Mouse (Mus musculus): ENCODE results near the gene Rnf121.

Rnf121 gene

GRCm38 (mm10) chr7:102065046-102065891, at the start of gene Rnf121, which contains the start of the genes Xndc1 and Xntrpc:
TSS of gene Rnf121 (minus strand) at chr7:102065469.
TSS of gene Xndc1 (plus strand) at chr7:102065511.
TSS of gene Xntrpc (plus strand) at chr7:102065713.
- DNase-seq = peak; percentile 95

GRCm38 (mm10) chr7:102113151-102113729, 48.0 kb upstream of the Rnf121 start:
- no peak for DNase-seq

GRCm38 (mm10) chr7:102109746-102110145, 44.5 kb upstream of the Rnf121 start:
- DNase-seq = no peak

- no peak for DNase-seq
These were observed 43.9 kb upstream of the Rnf121 start, which contains the start of gene Art5 for GRCm38 (mm10) chr7:102109171-102109570. TSS of gene Art5 (minus strand) at chr7:102109489.

GRCm38 (mm10) chr7:102108206-102108605, 42.9 kb upstream of the Rnf121 start:
- no peak for DNase-seq

- peak; percentile 42 for DNase-seq
These were observed 41.5 kb upstream of the Rnf121 start for GRCm38 (mm10) chr7:102106700-102107141.

GRCm38 (mm10) chr7:102104126-102104525, 38.9 kb upstream of the Rnf121 start:
- peak; percentile 69 for DNase-seq

GRCm38 (mm10) chr7:102103555-102103954, 38.3 kb upstream of the Rnf121 start:
- no peak for DNase-seq

GRCm38 (mm10) chr7:102102696-102103095, 37.4 kb upstream of the Rnf121 start:
- DNase-seq = no peak

GRCm38 (mm10) chr7:102102241-102102640, 37.0 kb upstream of the Rnf121 start:
- DNase-seq = peak; percentile 22

GRCm38 (mm10) chr7:102101487-102101886, 36.2 kb upstream of the Rnf121 start, which contains the start of gene Art1:
TSS of gene Art1 (plus strand) at chr7:102101743.
- no peak for DNase-seq

- DNase-seq = no peak
These were observed 35.6 kb upstream of the Rnf121 start for GRCm38 (mm10) chr7:102100868-102101267.

- peak; percentile 84 for DNase-seq
These were observed 34.7 kb upstream of the Rnf121 start for GRCm38 (mm10) chr7:102099760-102100661.

GRCm38 (mm10) chr7:102087336-102087735, 22.1 kb upstream of the Rnf121 start:
- DNase-seq = no peak

- no peak for DNase-seq
These were observed 18.9 kb upstream of the Rnf121 start for GRCm38 (mm10) chr7:102084041-102084696.

GRCm38 (mm10) chr7:102082816-102083215, 17.5 kb upstream of the Rnf121 start, which contains the start of gene Trpc2:
TSS of gene Trpc2 (plus strand) at chr7:102083116.
- no peak for DNase-seq

- DNase-seq = no peak
These were observed 16.5 kb upstream of the Rnf121 start for GRCm38 (mm10) chr7:102081784-102082183.

GRCm38 (mm10) chr7:102080311-102080710, 15.0 kb upstream of the Rnf121 start:
- DNase-seq = no peak

- peak; percentile 65 for DNase-seq
These were observed 13.2 kb upstream of the Rnf121 start for GRCm38 (mm10) chr7:102078517-102078916.

- DNase-seq = peak; percentile 44
These were observed 11.5 kb upstream of the Rnf121 start for GRCm38 (mm10) chr7:102076714-102077296.

GRCm38 (mm10) chr7:102066363-102066762, 1.1 kb upstream of the Rnf121 start:
- no peak for DNase-seq

- no peak for DNase-seq
These were observed 619 bp downstream of the Rnf121 start for GRCm38 (mm10) chr7:102064655-102065045.

Data from lung, postnatal 10 days (tissue).